Comparison of ENCODE assay signal across 8 mouse cellular contexts in genomic region chr1:55363044-55363565, GRCm38 (mm10). TPM values are rescaled to one million over a fixed set of nuclear protein-coding genes. Genes with fewer than 3 reads are reported as not detected.
DNase-seq lines count a peak whose midpoint lies in the region; ATAC-seq and TF ChIP-seq lines count a peak whose summit lies in the region.

Gene Boll, minus strand, starts transcription at chr1:55363469.

- peak; percentile 80 for DNase-seq in gastrocnemius, postnatal 14 days
- DNase-seq in hindbrain, postnatal 0 days (ENCODE audit: low spot score): peak; percentile 78
- peak; percentile 7 for DNase-seq in left cerebral cortex, adult 11 months (ENCODE audit: low spot score)
- peak; percentile 67 for DNase-seq in lung, postnatal 25 days (ENCODE audit: low spot score)
- peak; percentile 78 for DNase-seq in retina, embryonic 14.5 days (ENCODE audit: low spot score)
- DNase-seq in thymus, postnatal 25 days: peak; percentile 88

- no peaks in the 10 kb centered on the region for H3K36me3 ChIP-seq in hindbrain, postnatal 0 days (ENCODE audit: insufficient read depth, low read length)

- no peak within 1 kb of the TSS for H3K9ac ChIP-seq in hindbrain, postnatal 0 days (replicated peaks; ENCODE audit: low read length)

- 0 out of 2 replicates have a peak, but pooled peaks have one; percentile 4 for TF ChIP-seq CTCF in cortical plate, adult 2 months (IDR thresholded peaks at IDR 0.05; ENCODE audit: extremely low read depth, insufficient read depth, low read length)
- TF ChIP-seq CTCF in hindbrain, postnatal 0 days (IDR thresholded peaks at IDR 0.05; ENCODE audit: low read depth): peak; percentile 37

- H3K4me1 ChIP-seq in cortical plate, adult 2 months (ENCODE audit: control insufficient read depth, insufficient read depth, low read length): no peaks in the 10 kb centered on the region
- no peaks in the 10 kb centered on the region for H3K4me1 ChIP-seq in hindbrain, postnatal 0 days (ENCODE audit: insufficient read depth, low read length)

- peak within 1 kb of the TSS; percentile 56 for H3K4me2 ChIP-seq in hindbrain, postnatal 0 days (ENCODE audit: low read depth, low read length)

- intact Hi-C loops in gastrocnemius, postnatal 14 days (cut with DNase I; ENCODE audit: low total_unique reads): no loop called here

- 17% methylated on average over 59 of the region's 68 CpGs for WGBS in hindbrain, postnatal 0 days

- ATAC-seq in activated CD4-positive, CD25-positive, alpha-beta regulatory T cell, adult 4 months: peak; percentile 69
- ATAC-seq in hindbrain, postnatal 0 days: peak; percentile 93

- peak within 1 kb of the TSS; percentile 24 for H3K4me3 ChIP-seq in cortical plate, adult 2 months (ENCODE audit: insufficient read depth, low read length)
- peak within 1 kb of the TSS; percentile 50 for H3K4me3 ChIP-seq in hindbrain, postnatal 0 days (ENCODE audit: low read length)

- H3K27me3 ChIP-seq in hindbrain, postnatal 0 days (ENCODE audit: insufficient read depth, low read length): peaks cover 9% of the 10 kb centered on the region; the same call in 1 of the 2 replicates

- H3K9me3 ChIP-seq in hindbrain, postnatal 0 days (ENCODE audit: low read length): no peaks in the 10 kb centered on the region

- no peak within 1 kb of the TSS for H3K27ac ChIP-seq in cortical plate, adult 2 months (ENCODE audit: insufficient read depth, low read length)
- H3K27ac ChIP-seq in hindbrain, postnatal 0 days: no peak within 1 kb of the TSS

- no peak for TF ChIP-seq POLR2A in cortical plate, adult 2 months (IDR thresholded peaks at IDR 0.05; ENCODE audit: extremely low read depth, insufficient read depth, low read length)

RNA-seq across cellular contexts. Expression of gene Boll, which starts in this region (rescaled TPM):
- polyA plus RNA-seq in activated CD4-positive, CD25-positive, alpha-beta regulatory T cell, adult 4 months (2017; shearing (Covaris generic)): under 1 TPM in 1 of 2 experiments, not detected in 1; 0.33 TPM
- not detected in 2 replicates for polyA plus RNA-seq in cortical plate, adult 2 months (2012; rRNA removed)
- not detected for total RNA-seq in gastrocnemius, postnatal 14 days (2021)
- not detected in 2 replicates for total RNA-seq in hindbrain, postnatal 0 days (2014; rRNA removed)
- polyA plus RNA-seq in hindbrain, postnatal 0 days (2015; fragmentation: Nextera tagmentation; extraction: Ambion mirVana): 0.29 and 0.49 TPM in 2 replicates

Comparison
In these comparisons a context has a peak if more than half of its experiments do, and no peak if none do; other contexts are left out.
1. Peak in ATAC-seq in activated CD4-positive, CD25-positive, alpha-beta regulatory T cell, adult 4 months; RNA of the gene not detected or under 1 TPM.
2. Peak in DNase-seq in gastrocnemius, postnatal 14 days; RNA of the gene not detected or under 1 TPM.
3. Peak in DNase-seq, ATAC-seq, H3K4me3 ChIP-seq and H3K4me2 ChIP-seq in hindbrain, postnatal 0 days; RNA of the gene not detected or under 1 TPM.
4. DNase-seq: peak in every context shown above with its lines; median percentile 88 in thymus, postnatal 25 days; 80 in gastrocnemius, postnatal 14 days; 78 in hindbrain, postnatal 0 days; 78 in retina, embryonic 14.5 days; 67 in lung, postnatal 25 days; 7 in left cerebral cortex, adult 11 months.